Mouse (Mus musculus) heart, embryonic 10.5 days (tissue): Measurements from ENCODE around the gene Sh3bp2. TPM values are rescaled to one million over a fixed set of nuclear protein-coding genes. Genes with fewer than 3 reads are reported as not detected.

Source experiments
- DNase-seq: peaks from one replicate; pipeline ENCODE4 v3.0.0-alpha.2; 2017; ENCODE audit warnings: low spot score
- H3K27ac ChIP-seq: fragments of 300-500 bp; sonication (generic); 2 replicates; pipeline ENCODE4 v1.5.1; 2016; ENCODE audit warnings: mild to moderate bottlenecking
- H3K27me3 ChIP-seq: fragments of 300-500 bp; sonication (generic); 2 replicates; pipeline ENCODE4 v1.6.1; 2016; ENCODE audit warnings: mild to moderate bottlenecking; ENCODE audit not compliant: poor library complexity, insufficient read depth, severe bottlenecking
- H3K36me3 ChIP-seq: fragments of 300-500 bp; sonication (generic); 2 replicates; pipeline ENCODE4 v1.6.1; 2016; ENCODE audit warnings: mild to moderate bottlenecking, moderate library complexity
- H3K4me1 ChIP-seq: fragments of 300-500 bp; sonication (generic); 2 replicates; pipeline ENCODE4 v1.6.1; 2016; ENCODE audit warnings: mild to moderate bottlenecking
- H3K4me3 ChIP-seq: fragments of 300-500 bp; sonication (generic); 2 replicates; pipeline ENCODE4 v1.5.1; 2016; ENCODE audit warnings: mild to moderate bottlenecking, moderate library complexity
- H3K9me3 ChIP-seq: fragments of 300-500 bp; sonication (generic); 2 replicates; pipeline ENCODE4 v1.6.1; 2016; ENCODE audit warnings: mild to moderate bottlenecking, moderate library complexity
- WGBS: fragments of 180-500 bp; shearing (Covaris S2); methylation state at CpG from one replicate; pipeline ENCODE4 v1.1.7; 2016; 5-methylcytosine and 5-hydroxymethylcytosine counted together
- microRNA-seq: library from miRNA; unstranded; fragments of <30 nt; microRNA quantifications from one replicate; pipeline ENCODE4, GENCODE M21; 2017
- polyA plus RNA-seq: library from polyadenylated mRNA; unstranded; fragments of >200 nt; fragmentation: Nextera tagmentation; extraction: Ambion mirVana; gene quantifications from 2 replicates; pipeline ENCODE4 v1.2.1, GENCODE M21; 2016

Sh3bp2 gene
- polyA plus RNA-seq, 1 experiment from 2014 or later = 6.0 TPM

DNA sequence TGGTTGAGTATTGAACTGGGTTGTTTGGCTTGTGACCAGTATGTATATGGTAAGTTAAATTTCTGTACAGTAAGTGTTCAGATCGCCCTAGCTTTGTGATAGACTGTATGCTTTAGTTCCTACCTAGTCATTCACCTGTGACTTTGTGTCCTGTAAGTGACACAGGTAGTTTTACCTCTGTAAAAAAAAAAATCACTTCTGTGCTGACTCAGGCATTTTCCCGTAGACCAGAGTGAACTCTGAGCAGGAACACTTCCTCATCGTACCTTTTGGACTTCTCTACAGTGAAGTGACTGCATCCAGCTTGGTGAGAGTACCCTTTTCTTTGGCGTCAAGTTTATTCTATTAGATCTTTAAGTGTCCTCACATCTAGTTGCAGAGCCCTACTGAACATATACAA lies 84.3 kb downstream of the Sh3bp2 start:
- peaks cover 85% of the 10 kb centered on the region for H3K36me3 ChIP-seq
- WGBS = 92% methylated on average over 4 of the region's 4 CpGs
- no peaks in the 10 kb centered on the region for H3K27me3 ChIP-seq
- H3K27ac ChIP-seq = no peak overlapping the region
- peaks cover 4% of the 10 kb centered on the region; the same call in 1 of the 2 replicates for H3K4me1 ChIP-seq
- no peak for DNase-seq
- H3K4me3 ChIP-seq = no peak overlapping the region
- H3K9me3 ChIP-seq = no peaks in the 10 kb centered on the region

Small RNA genes lying within 50 kb of the gene (microRNA-seq; reads per million reads assigned to microRNA genes)
- 3.3 reads per million, percentile 6 among the genes with 10 or more reads in this experiment for gene Mir7036b

Other genes with a start within 250 kb of the Sh3bp2 start
- 0.52 and 0.93 TPM in 2 replicates for gene Zfyve28, start 237.4 kb upstream of the Sh3bp2 start, polyA plus RNA-seq
- gene Cfap99, start 237.2 kb upstream of the Sh3bp2 start, polyA plus RNA-seq = 0.12 TPM in 1 of 2 replicates, not detected in the other
- 150 and 156 TPM in 2 replicates for gene Rnf4, start 189.5 kb upstream of the Sh3bp2 start, polyA plus RNA-seq
- 7.6 and 11.4 TPM in 2 replicates for gene Fam193a, start 155.9 kb upstream of the Sh3bp2 start, polyA plus RNA-seq
- 9.9 and 14.6 TPM in 2 replicates for gene Tnip2, start 11.8 kb upstream of the Sh3bp2 start, polyA plus RNA-seq
- gene Add1, start 47.8 kb downstream of the Sh3bp2 start, polyA plus RNA-seq = 177 and 187 TPM in 2 replicates
- gene Mfsd10, start 111.4 kb downstream of the Sh3bp2 start, polyA plus RNA-seq = 84.7 and 105 TPM in 2 replicates
- 21.0 and 30.8 TPM in 2 replicates for gene Nop14, start 134.3 kb downstream of the Sh3bp2 start, polyA plus RNA-seq
- 0.92 and 2.0 TPM in 2 replicates for gene Grk4, start 134.5 kb downstream of the Sh3bp2 start, polyA plus RNA-seq
- gene Htt, start 235.9 kb downstream of the Sh3bp2 start, polyA plus RNA-seq = 10.8 and 14.6 TPM in 2 replicates